ENCODE assay signal across 27 mouse cellular contexts in the genomic region with DNA sequence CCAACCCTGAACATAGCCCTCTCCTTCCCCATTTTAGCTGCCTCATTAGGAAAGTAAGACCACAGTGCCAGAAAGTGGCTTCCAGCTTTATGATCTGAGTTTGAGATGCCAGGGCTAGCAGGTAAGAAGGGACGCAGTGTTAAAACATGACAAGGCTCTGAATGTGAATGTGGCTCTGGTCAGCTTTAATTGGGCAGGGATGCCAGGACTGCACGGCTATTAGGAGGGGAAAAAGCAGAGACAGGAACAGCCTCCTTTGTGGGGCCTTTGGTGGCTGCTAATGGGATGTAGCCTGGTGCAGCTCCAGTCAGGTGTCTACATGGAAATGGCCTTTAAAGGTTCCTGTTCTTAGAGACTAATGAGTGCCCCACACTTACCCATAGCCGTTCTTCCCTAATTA. TPM values are rescaled to one million over a fixed set of nuclear protein-coding genes. Genes with fewer than 3 reads are reported as not detected.
"Had no signal": no experiment of that assay in that cellular context is flagged by ENCODE, and none has a peak within 500 bp of the region (broad histone marks: within the 10 kb centered on the region; RNA-seq: fewer than 3 reads in every experiment).

No protein-coding gene starts in this region.

- H3K4me2 ChIP-seq: heart, embryonic 12.5 days; hindbrain, embryonic 13.5 days; intestine, embryonic 15.5 days; kidney, embryonic 15.5 days; limb, embryonic 13.5 days; limb, embryonic 15.5 days had no signal

- ATAC-seq: forebrain, embryonic 16.5 days; hindbrain, embryonic 16.5 days; inflammation-experienced regulatory T-cells, adult 6 months; intestine, embryonic 15.5 days; intestine, postnatal 0 days had no signal

- H3K4me1 ChIP-seq: heart, embryonic 10.5 days; heart, embryonic 12.5 days; hindbrain, embryonic 10.5 days; hindbrain, embryonic 13.5 days; intestine, embryonic 15.5 days; kidney, embryonic 15.5 days; limb, embryonic 13.5 days; limb, embryonic 15.5 days had no signal

- H3K36me3 ChIP-seq: heart, embryonic 10.5 days; heart, embryonic 12.5 days; hindbrain, embryonic 10.5 days; hindbrain, embryonic 13.5 days; intestine, embryonic 15.5 days; kidney, embryonic 15.5 days; limb, embryonic 13.5 days; limb, embryonic 15.5 days had no signal

- H3K27ac ChIP-seq: gastrocnemius, adult 2 months; heart, embryonic 10.5 days; hindbrain, embryonic 10.5 days; hindbrain, embryonic 13.5 days; intestine, embryonic 15.5 days; kidney, embryonic 15.5 days; kidney, postnatal 0 days; limb, embryonic 13.5 days; limb, embryonic 15.5 days had no signal

- DNase-seq: gastrocnemius, adult 2 months; gastrocnemius, postnatal 10 days; gastrocnemius, postnatal 25 days; heart, postnatal 10 days; heart, postnatal 4 days; kidney, adult 2 months; kidney, adult 9 months; kidney, postnatal 14 days; kidney, postnatal 36 days; layer of hippocampus, adult 9-11 months; layer of hippocampus, postnatal 36 days; left cerebral cortex, postnatal 4 days had no signal

- H3K4me3 ChIP-seq: gastrocnemius, adult 2 months; heart, embryonic 10.5 days; heart, embryonic 12.5 days; hindbrain, embryonic 10.5 days; hindbrain, embryonic 13.5 days; intestine, embryonic 15.5 days; kidney, embryonic 15.5 days; limb, embryonic 13.5 days; limb, embryonic 15.5 days had no signal

- H3K9me3 ChIP-seq: heart, embryonic 10.5 days; heart, embryonic 12.5 days; hindbrain, embryonic 10.5 days; hindbrain, embryonic 13.5 days; intestine, embryonic 15.5 days; kidney, embryonic 15.5 days; limb, embryonic 13.5 days; limb, embryonic 15.5 days had no signal

- H3K27me3 ChIP-seq: heart, embryonic 12.5 days; hindbrain, embryonic 13.5 days; intestine, embryonic 15.5 days; kidney, embryonic 15.5 days; limb, embryonic 13.5 days; limb, embryonic 15.5 days had no signal

- H3K9ac ChIP-seq: heart, embryonic 12.5 days; hindbrain, embryonic 13.5 days; intestine, embryonic 15.5 days; kidney, embryonic 15.5 days; limb, embryonic 13.5 days; limb, embryonic 15.5 days had no signal

RNA-seq across cellular contexts. Expression of a gene that starts 52.0 kb away (rescaled TPM):
- total RNA-seq: granulocyte monocyte progenitor cell, adult 5-6 weeks had no signal
- polyA plus RNA-seq: inflammation-experienced regulatory T-cells, adult 6 months; large intestine, adult 2 months had no signal
